Mouse (Mus musculus) heart, adult 2 months (tissue): ENCODE results near the gene 4930562C15Rik.

ENCODE experiments used
- CTCF ChIP-seq: fragments of 200-600 bp; IDR thresholded peaks from 2 replicates; pipeline ENCODE4 v1.8.1; 2022; ENCODE audit warnings: antibody characterized with exemption, mild to moderate bottlenecking, moderate library complexity
- POLR2A ChIP-seq: fragments of 200-500 bp; IDR thresholded peaks from 2 replicates; pipeline ENCODE4 v1.6.1; 2011; ENCODE audit warnings: mild to moderate bottlenecking, low read depth, low read length, control low read depth; ENCODE audit not compliant: insufficient read depth

DNA sequence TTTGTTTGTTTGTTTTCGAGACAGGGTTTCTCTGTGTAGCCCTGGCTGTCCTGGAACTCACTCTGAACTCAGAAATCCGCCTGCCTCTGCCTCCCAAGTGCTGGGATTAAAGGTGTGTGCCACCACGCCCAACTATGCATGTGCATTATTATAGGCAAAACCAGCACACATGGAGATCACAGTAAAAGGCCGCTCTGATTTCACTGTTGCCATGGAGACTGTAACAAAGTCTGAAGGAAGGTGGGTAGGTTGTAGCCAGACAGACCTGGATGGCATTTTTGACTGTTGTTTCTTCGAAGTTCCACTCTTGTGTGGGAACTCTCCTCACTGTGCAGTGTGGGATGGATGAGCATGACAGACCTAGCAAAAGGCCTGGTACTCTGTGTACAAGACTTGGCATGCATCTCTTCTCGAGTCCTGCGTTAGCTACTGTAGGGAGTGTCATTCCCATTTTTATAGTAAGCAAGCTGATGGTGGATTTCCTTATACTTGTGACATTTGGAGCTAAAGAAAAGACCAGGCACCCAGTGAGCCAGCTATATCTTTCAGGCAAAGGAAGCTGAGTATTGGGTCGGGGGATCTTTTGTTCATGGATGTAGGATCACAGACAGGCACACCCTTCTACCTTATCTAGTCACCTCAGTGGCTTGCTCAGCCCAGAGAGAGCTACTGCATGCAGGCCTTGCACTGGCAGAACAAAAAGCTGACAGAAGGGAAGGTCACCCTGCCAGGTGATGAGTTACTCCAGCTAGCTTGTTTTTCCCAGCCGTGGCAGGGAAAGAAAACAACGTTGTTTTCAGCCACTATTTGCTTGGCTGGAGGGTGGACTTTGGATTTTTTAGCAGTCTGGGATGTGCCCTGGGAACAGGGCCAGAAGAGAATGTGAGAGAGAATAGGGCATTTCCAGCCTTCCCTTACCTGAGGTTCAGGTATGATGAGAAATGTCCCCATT is 46.5 kb downstream of the 4930562C15Rik start:
- TF ChIP-seq CTCF: no peak
- no peak for TF ChIP-seq POLR2A
